Mouse (Mus musculus) C2C12 (cell line): Measurements from ENCODE around the gene Crkl. TPM values are rescaled to one million over a fixed set of nuclear protein-coding genes. Genes with fewer than 3 reads are reported as not detected.

Source experiments
- H3K27me3 ChIP-seq: one replicate; pipeline ENCODE4 v1.6.1; 2011; ENCODE audit not compliant: control insufficient read depth, insufficient read depth, insufficient read length
- H3K36me3 ChIP-seq: one replicate; pipeline ENCODE4 v1.6.1; 2011; ENCODE audit not compliant: control insufficient read depth, insufficient read depth
- H3K4me3 ChIP-seq: one replicate; pipeline ENCODE4 v1.5.1; 2011; ENCODE audit warnings: mild to moderate bottlenecking, control low read depth; ENCODE audit not compliant: poor library complexity, insufficient read depth, severe bottlenecking
- H3K79me2 ChIP-seq: one replicate; pipeline ENCODE4 v1.6.1; 2011; ENCODE audit not compliant: control insufficient read depth, insufficient read depth
- H3K79me3 ChIP-seq: one replicate; pipeline ENCODE4 v1.6.1; 2011; ENCODE audit warnings: low read depth, control low read depth
- H3ac ChIP-seq: one replicate; pipeline ENCODE3; 2011; ENCODE audit warnings: low read depth; ENCODE audit not compliant: control insufficient read depth, insufficient read length
- CEBPB ChIP-seq: IDR thresholded peaks from one replicate; pipeline ENCODE4 v1.6.1; 2011; ENCODE audit warnings: low read depth, mild to moderate bottlenecking, control low read depth, moderate library complexity
- CTCF ChIP-seq: IDR thresholded peaks from one replicate; pipeline ENCODE4 v1.5.1; 2011; ENCODE audit not compliant: control insufficient read depth, insufficient read depth, insufficient read length
- FOSL1 ChIP-seq: IDR thresholded peaks from one replicate; pipeline ENCODE4 v1.8.0; 2011; ENCODE audit warnings: mild to moderate bottlenecking, low read length; ENCODE audit not compliant: poor library complexity, insufficient read depth, severe bottlenecking
- MAX ChIP-seq: IDR thresholded peaks from one replicate; pipeline ENCODE4 v1.6.1; 2011; ENCODE audit warnings: mild to moderate bottlenecking, control low read depth
- MYOD1 ChIP-seq: IDR thresholded peaks from one replicate; pipeline ENCODE4 v1.6.1; 2011; ENCODE audit warnings: low read depth; ENCODE audit not compliant: control insufficient read depth, insufficient read length
- MYOG ChIP-seq: IDR thresholded peaks from one replicate; pipeline ENCODE4 v1.6.1; 2011; ENCODE audit not compliant: control insufficient read depth, insufficient read length; ENCODE audit errors: extremely low read depth
- USF1 ChIP-seq: IDR thresholded peaks from one replicate; pipeline ENCODE4 v1.6.1; 2011; ENCODE audit warnings: low read depth, mild to moderate bottlenecking, control low read depth, moderate library complexity
- polyA plus RNA-seq: library from polyadenylated mRNA; unstranded; fragments of >200 nt; fragmentation: generic; extraction: Trizol; gene quantifications from one replicate; pipeline ENCODE4 v1.2.1, GENCODE M21; 2012; ENCODE audit warnings: missing spikeins

Gene Crkl
- polyA plus RNA-seq, 1 experiment = 15.2 TPM

DNA sequence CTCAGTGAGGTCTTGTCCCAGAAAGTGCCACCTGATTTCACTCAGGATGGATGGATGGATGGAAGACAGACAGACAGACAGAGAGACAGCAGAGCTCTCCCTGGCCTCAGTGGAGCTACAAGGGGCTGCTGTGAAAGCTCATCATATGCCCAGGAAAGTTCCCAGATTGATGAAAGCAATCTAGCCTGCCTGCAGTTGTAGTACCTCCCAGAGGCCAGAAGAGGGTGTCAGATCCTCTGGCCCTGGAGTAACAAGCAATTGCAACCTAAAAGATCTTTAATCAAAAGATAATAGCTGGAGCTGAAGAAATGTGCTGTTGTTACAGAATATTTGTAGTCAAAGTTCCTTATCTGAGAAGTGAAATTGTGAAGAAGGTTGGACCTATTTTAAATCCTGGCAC is 22.3 kb downstream of the Crkl start:
- peaks cover 100% of the 10 kb centered on the region for H3K79me2 ChIP-seq
- no peak overlapping the region for H3ac ChIP-seq
- H3K36me3 ChIP-seq = peaks cover 65% of the 10 kb centered on the region
- H3K27me3 ChIP-seq = no peaks in the 10 kb centered on the region
- no peak for TF ChIP-seq CEBPB
- TF ChIP-seq CTCF = no peak
- no peak for TF ChIP-seq MYOG
- TF ChIP-seq MAX = no peak
- no peak for TF ChIP-seq FOSL1
- no peak for TF ChIP-seq MYOD1
- no peak for TF ChIP-seq USF1
- peaks cover 78% of the 10 kb centered on the region for H3K79me3 ChIP-seq
- no peak overlapping the region for H3K4me3 ChIP-seq

DNA sequence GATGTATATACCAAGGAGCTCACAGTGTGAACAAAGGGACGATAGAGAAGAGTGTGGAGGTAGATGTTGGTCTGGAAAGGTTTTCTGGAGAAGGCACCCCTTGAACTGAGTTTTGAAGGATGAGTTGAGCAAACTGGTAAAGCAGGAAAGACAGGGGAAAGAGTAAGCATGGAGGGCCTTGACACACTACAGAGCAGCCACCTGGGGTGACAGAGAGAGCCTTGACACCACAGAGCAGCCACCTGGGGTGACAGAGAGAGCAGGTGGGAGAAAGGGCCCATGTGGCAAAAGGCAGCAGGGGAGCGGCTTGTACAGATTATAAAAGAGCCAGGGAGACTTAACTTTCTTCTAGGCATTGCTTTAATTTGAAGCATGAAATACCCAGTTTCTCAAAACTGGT is 23.0 kb downstream of the Crkl start:
- Histone ChIP-seq H3ac (no peak overlapping the region), H3K79me3 (peaks cover 79% of the 10 kb centered on the region), H3K79me2 (peaks cover 100% of the 10 kb centered on the region), H3K27me3 (no peaks in the 10 kb centered on the region), H3K36me3 (peaks cover 59% of the 10 kb centered on the region), H3K4me3 (no peak overlapping the region)
- TF ChIP-seq CEBPB (no peak), MYOD1 (no peak), MYOG (no peak), MAX (no peak)

DNA sequence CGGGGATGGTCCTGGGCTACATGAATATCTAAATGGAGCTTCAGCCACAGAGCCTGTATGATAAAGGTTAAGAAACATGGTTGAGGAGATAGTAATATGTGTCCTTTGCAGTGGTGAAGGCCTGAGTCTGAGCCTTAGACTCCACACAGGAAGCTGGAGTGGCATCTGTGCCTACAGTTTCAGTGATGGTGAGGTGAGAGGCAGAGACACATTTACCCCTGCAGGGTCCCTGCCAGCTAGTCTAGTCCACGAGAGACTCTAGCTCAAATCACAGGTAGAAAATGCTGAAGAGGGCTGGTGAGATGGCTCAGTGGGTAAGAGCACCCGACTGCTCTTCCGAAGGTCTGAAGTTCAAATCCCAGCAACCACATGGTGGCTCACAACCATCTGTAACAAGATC is 23.5 kb downstream of the Crkl start:
- H3K4me3 ChIP-seq = no peak overlapping the region
- peaks cover 100% of the 10 kb centered on the region for H3K79me2 ChIP-seq
- H3K36me3 ChIP-seq = peaks cover 54% of the 10 kb centered on the region
- no peak overlapping the region for H3ac ChIP-seq
- TF ChIP-seq FOSL1 (no peak), MAX (no peak), MYOD1 (no peak), MYOG (no peak), CEBPB (no peak), USF1 (no peak), CTCF (no peak)
- H3K27me3 ChIP-seq = no peaks in the 10 kb centered on the region
- H3K79me3 ChIP-seq = peaks cover 79% of the 10 kb centered on the region

DNA sequence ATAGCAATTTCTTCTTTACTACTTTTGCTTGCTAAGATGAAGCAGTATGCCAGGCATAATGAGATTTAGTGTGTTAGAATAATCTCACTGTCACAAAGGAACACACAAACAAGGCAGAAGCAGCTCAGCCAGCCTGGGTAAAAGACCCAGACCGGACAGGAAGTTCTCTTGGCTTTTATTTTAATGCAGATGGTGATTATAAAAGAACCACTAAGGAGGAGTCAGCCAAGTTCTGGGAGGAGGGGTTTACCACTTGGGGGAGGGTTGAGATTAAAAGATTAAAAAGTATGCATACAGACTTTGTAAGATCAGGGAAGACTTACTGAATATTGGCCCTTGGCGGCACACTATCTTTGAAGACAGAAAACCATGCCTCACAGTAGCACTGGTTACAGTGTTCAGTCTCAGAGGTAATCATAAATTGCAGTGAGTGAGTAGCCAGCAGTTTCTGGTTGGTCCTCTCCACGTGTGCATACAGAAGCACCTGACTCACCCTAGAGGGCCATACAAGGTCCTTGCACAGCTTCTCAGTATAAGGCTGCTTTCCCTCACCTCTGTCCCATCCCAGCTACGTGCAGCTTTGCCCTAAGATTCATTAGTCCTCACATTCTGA is 26.6 kb downstream of the Crkl start:
- Histone ChIP-seq H3K4me3 (no peak overlapping the region), H3K27me3 (no peaks in the 10 kb centered on the region), H3K79me3 (peaks cover 83% of the 10 kb centered on the region), H3ac (no peak overlapping the region), H3K79me2 (peaks cover 97% of the 10 kb centered on the region), H3K36me3 (peaks cover 33% of the 10 kb centered on the region)
- TF ChIP-seq CTCF (no peak), MYOG (no peak), MYOD1 (no peak), MAX (no peak), FOSL1 (no peak), CEBPB (no peak)

DNA sequence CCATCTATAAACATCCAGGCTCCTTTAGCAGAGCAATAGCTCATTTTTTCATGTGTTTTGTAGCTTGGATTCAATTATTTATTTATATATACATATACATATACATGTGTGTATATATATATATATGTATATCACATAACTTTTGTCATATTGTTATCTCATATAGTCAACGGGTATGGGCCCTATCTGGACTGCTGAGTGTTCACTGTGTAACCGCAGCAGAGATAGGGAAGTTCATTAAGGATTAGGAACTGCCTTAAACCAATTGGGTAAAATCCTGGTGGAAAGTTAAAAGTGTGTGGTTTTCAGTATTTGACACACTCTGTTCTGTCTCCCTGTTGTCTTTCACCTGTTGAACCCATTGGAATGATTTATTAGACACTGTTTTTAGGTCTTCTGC is 29.7 kb downstream of the Crkl start:
- no peaks in the 10 kb centered on the region for H3K27me3 ChIP-seq
- TF ChIP-seq FOSL1 (no peak), MYOD1 (no peak), CTCF (no peak), CEBPB (no peak), MAX (no peak), MYOG (no peak), USF1 (no peak)
- no peak overlapping the region for H3K4me3 ChIP-seq
- H3ac ChIP-seq = no peak overlapping the region
- peaks cover 51% of the 10 kb centered on the region for H3K36me3 ChIP-seq
- peaks cover 66% of the 10 kb centered on the region for H3K79me3 ChIP-seq
- peaks cover 67% of the 10 kb centered on the region for H3K79me2 ChIP-seq

DNA sequence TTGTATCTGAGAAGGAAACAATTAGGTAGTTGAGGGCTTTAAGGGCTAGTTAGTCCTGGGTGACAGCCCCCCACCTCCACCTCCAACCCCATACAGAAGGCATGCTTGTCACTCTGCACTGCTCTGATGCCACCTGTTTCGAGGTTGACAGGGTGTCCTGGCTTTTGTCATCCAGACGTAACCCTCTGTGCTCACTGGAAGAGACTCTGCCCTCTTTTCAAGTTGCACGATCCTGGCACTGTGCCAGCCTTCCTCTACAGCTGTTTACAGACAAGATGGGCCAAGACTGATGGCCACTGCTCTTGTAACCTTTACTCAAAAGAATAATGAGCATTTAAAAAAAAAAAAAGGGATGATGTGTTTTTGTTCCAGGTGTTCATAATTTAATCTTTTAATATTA is 34.7 kb downstream of the Crkl start:
- H3K4me3 ChIP-seq = no peak overlapping the region
- peaks cover 17% of the 10 kb centered on the region for H3K79me2 ChIP-seq
- no peaks in the 10 kb centered on the region for H3K27me3 ChIP-seq
- H3K79me3 ChIP-seq = peaks cover 21% of the 10 kb centered on the region
- H3ac ChIP-seq = no peak overlapping the region
- H3K36me3 ChIP-seq = peaks cover 47% of the 10 kb centered on the region
- TF ChIP-seq MAX (no peak), FOSL1 (no peak), USF1 (no peak), MYOG (no peak), MYOD1 (no peak), CEBPB (no peak), CTCF (no peak)
